Mouse (Mus musculus) midbrain, embryonic 16.5 days (tissue): ENCODE results near the gene Rrbp1. TPM values are rescaled to one million over a fixed set of nuclear protein-coding genes. Genes with fewer than 3 reads are reported as not detected.

Source experiments
- ATAC-seq: fragments of 200-750 bp; cut with Nextera tagmentation; 2 replicates; pipeline ENCODE4 v1.8.0; 2017; ENCODE audit warnings: moderate TSS enrichment
- H3K27ac ChIP-seq: fragments of 300-500 bp; sonication (generic); 2 replicates; pipeline ENCODE4 v1.5.1; 2014; ENCODE audit warnings: mild to moderate bottlenecking, low read length, mixed read lengths
- H3K27me3 ChIP-seq: fragments of 300-500 bp; sonication (generic); 2 replicates; pipeline ENCODE4 v1.6.1; 2014; ENCODE audit warnings: low read depth, low read length, mixed read lengths; ENCODE audit not compliant: control insufficient read depth, insufficient read depth
- H3K36me3 ChIP-seq: fragments of 300-500 bp; sonication (generic); 2 replicates; pipeline ENCODE4 v1.6.1; 2014; ENCODE audit warnings: mild to moderate bottlenecking, low read length, moderate library complexity, mixed read lengths; ENCODE audit not compliant: control insufficient read depth, insufficient read depth
- H3K4me1 ChIP-seq: fragments of 300-500 bp; sonication (generic); 2 replicates; pipeline ENCODE4 v1.6.1; 2014; ENCODE audit warnings: mild to moderate bottlenecking, low read length, mixed read lengths; ENCODE audit not compliant: control insufficient read depth, insufficient read depth
- H3K4me2 ChIP-seq: fragments of 300-500 bp; sonication (generic); 2 replicates; pipeline ENCODE4 v1.6.1; 2014; ENCODE audit warnings: mild to moderate bottlenecking, low read length, mixed read lengths
- H3K4me3 ChIP-seq: fragments of 300-500 bp; sonication (generic); 2 replicates; pipeline ENCODE4 v1.5.1; 2014; ENCODE audit warnings: low read depth, mild to moderate bottlenecking, low read length, moderate library complexity, mixed read lengths
- H3K9ac ChIP-seq: fragments of 300-500 bp; sonication (generic); 2 replicates; pipeline ENCODE4 v1.6.1; 2014; ENCODE audit warnings: low read depth, low read length, mixed read lengths
- H3K9me3 ChIP-seq: fragments of 300-500 bp; sonication (generic); replicated peaks from 2 replicates; pipeline ENCODE4 v1.6.1; 2014; ENCODE audit warnings: mild to moderate bottlenecking, low read length, mixed read lengths; ENCODE audit not compliant: control insufficient read depth, poor library complexity, severe bottlenecking
- WGBS: fragments of 180-500 bp; shearing (Covaris S2); extraction: QIAGEN DNeasy Blood & Tissue Kit; methylation state at CpG from one replicate; pipeline ENCODE4 v1.1.7; 2014; 5-methylcytosine and 5-hydroxymethylcytosine counted together
- polyA plus RNA-seq: library from polyadenylated mRNA; unstranded; fragments of >200 nt; fragmentation: Nextera tagmentation; extraction: Ambion mirVana; gene quantifications from 2 replicates; pipeline ENCODE4 v1.2.1, GENCODE M21; 2015

Rrbp1 gene
- polyA plus RNA-seq, 1 experiment from 2014 or later: 24.1 TPM

GRCm38 (mm10) chr2:143924085-143924484, 87.0 kb downstream of the Rrbp1 start:
- H3K9me3 ChIP-seq: no peaks in the 10 kb centered on the region
- no peaks in the 10 kb centered on the region for H3K27me3 ChIP-seq
- WGBS: 63% methylated on average over 7 of the region's 7 CpGs
- ATAC-seq: no peak
- H3K36me3 ChIP-seq: no peaks in the 10 kb centered on the region
- peaks cover 4% of the 10 kb centered on the region for H3K4me1 ChIP-seq
- no peak overlapping the region for H3K27ac ChIP-seq
- no peak overlapping the region for H3K4me3 ChIP-seq
- no peak overlapping the region for H3K4me2 ChIP-seq
- H3K9ac ChIP-seq: no peak overlapping the region

DNA sequence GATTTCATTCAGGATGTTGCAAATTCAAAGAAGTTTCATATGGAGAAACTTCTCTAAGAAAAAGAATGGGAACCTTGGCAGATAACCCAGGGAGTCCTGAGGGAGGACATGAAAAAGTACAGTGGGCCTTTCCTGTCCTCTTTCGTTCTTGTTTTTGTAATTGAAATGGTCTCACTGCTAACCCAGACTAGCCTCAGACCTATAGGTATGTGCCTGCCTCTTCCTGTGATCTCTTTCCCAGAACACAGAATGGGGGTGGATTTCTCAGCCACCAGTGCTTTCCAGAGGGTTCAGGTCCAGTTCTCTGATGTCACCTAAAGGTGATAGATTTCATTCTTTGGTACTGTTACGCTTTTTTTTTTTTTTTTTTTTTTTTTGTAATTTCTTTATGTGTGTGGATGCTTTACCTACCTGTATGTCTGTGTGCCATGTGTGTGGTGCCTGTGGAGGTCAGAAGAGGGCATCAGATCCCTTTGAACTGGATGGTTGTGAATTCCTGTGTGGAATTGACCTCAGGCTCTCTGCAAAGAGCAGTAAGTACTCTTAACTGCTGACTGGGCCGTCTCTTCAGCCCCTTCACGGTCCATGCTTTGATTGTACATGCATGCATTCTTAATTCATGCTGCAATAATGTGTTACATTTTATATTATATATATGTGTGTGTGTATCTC, 92.1 kb downstream of the Rrbp1 start:
- no peaks in the 10 kb centered on the region for H3K9me3 ChIP-seq
- no peak overlapping the region for H3K9ac ChIP-seq
- 61% methylated on average over 4 of the region's 4 CpGs for WGBS
- no peak overlapping the region for H3K4me3 ChIP-seq
- no peak overlapping the region for H3K27ac ChIP-seq
- H3K4me1 ChIP-seq: peaks cover 28% of the 10 kb centered on the region
- ATAC-seq: no peak
- no peaks in the 10 kb centered on the region for H3K36me3 ChIP-seq
- no peaks in the 10 kb centered on the region for H3K27me3 ChIP-seq
- H3K4me2 ChIP-seq: no peak overlapping the region

DNA sequence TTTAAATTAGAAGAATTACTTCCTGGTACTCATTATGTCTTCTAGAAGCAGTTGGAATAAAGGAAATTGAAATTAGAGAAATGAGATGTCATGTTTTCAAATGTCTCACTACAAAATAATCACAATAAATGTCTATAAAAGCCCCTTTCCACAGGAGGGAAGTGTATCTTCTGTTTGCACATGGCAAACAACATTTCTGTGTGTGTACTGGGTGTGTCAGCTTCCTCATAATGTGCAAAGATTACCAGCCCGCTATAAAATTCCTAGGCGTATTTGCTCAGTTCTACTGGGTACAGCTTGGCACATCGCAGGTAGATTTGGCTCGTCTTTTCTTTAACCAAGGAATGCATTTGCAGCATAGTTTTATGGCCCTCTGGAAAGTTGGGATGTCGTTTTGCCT, 93.4 kb downstream of the Rrbp1 start:
- H3K9me3 ChIP-seq: no peaks in the 10 kb centered on the region
- H3K4me2 ChIP-seq: peak overlapping the region; percentile 75
- no peak for ATAC-seq
- no peak overlapping the region for H3K27ac ChIP-seq
- no peak overlapping the region for H3K4me3 ChIP-seq
- peaks cover 28% of the 10 kb centered on the region for H3K4me1 ChIP-seq
- WGBS: 85% methylated on average over 5 of the region's 5 CpGs
- no peak overlapping the region for H3K9ac ChIP-seq
- H3K27me3 ChIP-seq: no peaks in the 10 kb centered on the region
- no peaks in the 10 kb centered on the region for H3K36me3 ChIP-seq

DNA sequence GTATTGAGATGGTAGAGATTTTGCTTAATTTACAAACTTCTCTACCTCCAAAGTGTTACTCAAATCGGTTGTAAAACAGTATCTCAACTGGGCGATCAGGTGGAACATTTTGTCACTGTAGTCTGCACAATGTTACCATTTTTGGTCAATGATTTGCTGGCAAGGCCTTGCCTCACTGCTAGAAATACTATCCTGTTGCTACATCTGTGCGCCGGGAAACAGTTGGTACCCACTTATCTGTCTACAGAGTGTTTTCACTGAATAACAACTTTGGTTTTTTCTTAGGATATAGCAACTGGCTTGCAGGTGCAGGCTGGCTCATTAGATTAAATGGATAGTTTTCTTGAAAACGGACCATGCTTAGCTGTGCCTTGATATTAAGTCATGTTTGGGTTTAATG, 94.8 kb downstream of the Rrbp1 start:
- Histone ChIP-seq H3K9me3 (no peaks in the 10 kb centered on the region), H3K4me1 (peaks cover 28% of the 10 kb centered on the region), H3K4me2 (peak overlapping the region; percentile 75), H3K27ac (peak overlapping the region; percentile 88; the same call in 1 of the 2 replicates), H3K36me3 (no peaks in the 10 kb centered on the region), H3K27me3 (no peaks in the 10 kb centered on the region), H3K4me3 (peak overlapping the region; percentile 65), H3K9ac (peak overlapping the region; percentile 75)
- no peak for ATAC-seq
- WGBS: 7% methylated on average over 5 of the region's 5 CpGs

GRCm38 (mm10) chr2:143915600-143916135, 95.4 kb downstream of the Rrbp1 start:
- no peaks in the 10 kb centered on the region for H3K36me3 ChIP-seq
- ATAC-seq: peak; percentile 57
- H3K9me3 ChIP-seq: no peaks in the 10 kb centered on the region
- no peaks in the 10 kb centered on the region for H3K27me3 ChIP-seq
- peaks cover 28% of the 10 kb centered on the region for H3K4me1 ChIP-seq
- WGBS: under 1% methylated on average over 32 of the region's 32 CpGs
- H3K4me2 ChIP-seq: peak overlapping the region; percentile 75
- H3K4me3 ChIP-seq: peak overlapping the region; percentile 65
- H3K27ac ChIP-seq: peak overlapping the region; percentile 88
- H3K9ac ChIP-seq: peak overlapping the region; percentile 75

DNA sequence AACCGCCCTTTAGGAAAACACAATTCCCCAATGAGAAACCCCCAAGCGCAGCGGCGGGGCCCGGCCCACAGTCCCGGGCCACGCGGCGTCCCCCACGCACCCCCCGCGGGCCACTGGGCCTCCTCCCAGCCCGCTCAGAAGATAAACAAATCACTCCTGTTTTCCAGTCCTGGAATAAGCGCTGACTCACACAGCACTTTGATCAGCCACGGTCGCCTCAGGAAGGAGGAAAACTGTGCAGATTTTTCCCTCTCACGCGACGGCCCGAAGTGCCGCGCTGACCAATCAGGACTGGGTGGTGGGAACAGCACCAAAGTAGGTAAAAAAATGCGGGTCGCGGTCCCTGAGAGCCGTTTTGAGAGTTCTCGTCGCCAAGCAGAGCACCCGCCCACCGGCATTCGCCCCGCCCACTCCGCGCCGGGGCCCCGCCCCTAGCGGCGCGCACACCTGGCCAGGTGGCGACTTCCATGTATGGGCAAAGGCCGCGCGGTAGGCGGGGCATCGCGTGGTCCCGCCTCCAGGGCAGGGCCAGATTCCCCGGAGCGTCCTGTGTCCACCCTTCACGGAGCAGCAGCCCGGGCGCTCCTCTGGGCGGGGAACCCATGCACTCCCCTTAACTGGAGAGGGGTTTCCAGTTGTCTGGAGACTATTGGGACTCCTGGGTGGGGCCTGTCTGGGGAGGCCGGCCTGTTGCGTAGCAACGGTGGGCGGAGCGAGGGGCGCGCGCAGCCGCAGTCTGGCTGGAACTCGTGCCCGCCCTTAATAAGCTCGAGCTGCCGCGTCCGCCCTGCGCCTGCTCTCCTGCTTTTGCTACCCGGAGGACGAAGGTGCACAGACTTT, 96.1 kb downstream of the Rrbp1 start, which contains the start of gene Dstn:
Gene Dstn, plus strand, starts transcription at position 561 of the 840 bp plus-strand sequence.
- peaks cover 25% of the 10 kb centered on the region for H3K4me1 ChIP-seq
- peak within 1 kb of the TSS; percentile 88 for H3K27ac ChIP-seq
- peak within 1 kb of the TSS; percentile 75 for H3K9ac ChIP-seq
- no peaks in the 10 kb centered on the region for H3K36me3 ChIP-seq
- no peaks in the 10 kb centered on the region for H3K27me3 ChIP-seq
- peak within 1 kb of the TSS; percentile 75 for H3K4me2 ChIP-seq
- H3K9me3 ChIP-seq: no peaks in the 10 kb centered on the region
- under 1% methylated on average over 70 of the region's 71 CpGs for WGBS
- peak within 1 kb of the TSS; percentile 65 for H3K4me3 ChIP-seq
- ATAC-seq: peak; percentile 97

GRCm38 (mm10) chr2:143914221-143914620, 96.8 kb downstream of the Rrbp1 start:
- ATAC-seq: no peak
- 4% methylated on average over 10 of the region's 10 CpGs for WGBS
- no peaks in the 10 kb centered on the region for H3K36me3 ChIP-seq
- H3K9me3 ChIP-seq: no peaks in the 10 kb centered on the region
- H3K4me2 ChIP-seq: peak overlapping the region; percentile 59
- peak overlapping the region; percentile 65 for H3K4me3 ChIP-seq
- no peaks in the 10 kb centered on the region for H3K27me3 ChIP-seq
- H3K27ac ChIP-seq: peak overlapping the region; percentile 88
- H3K9ac ChIP-seq: peak overlapping the region; percentile 75
- H3K4me1 ChIP-seq: peaks cover 24% of the 10 kb centered on the region

DNA sequence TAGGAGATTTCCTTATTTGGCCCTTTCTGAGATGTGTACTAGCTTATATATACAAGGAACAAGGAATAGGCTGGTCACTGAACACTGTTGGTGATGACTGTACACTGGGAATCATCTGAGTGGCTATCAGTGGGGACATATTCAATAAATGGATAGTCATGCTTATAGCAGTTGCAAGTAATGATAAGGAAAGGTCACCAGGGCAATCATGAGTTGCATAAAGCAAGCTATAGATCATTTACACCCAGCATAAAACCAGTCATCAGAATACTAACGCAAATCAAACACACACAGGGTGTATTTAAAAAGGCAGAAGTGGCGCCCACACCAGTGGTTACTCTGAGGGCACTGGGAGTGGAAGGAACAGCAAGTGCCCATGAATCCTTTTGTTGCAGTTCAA, 98.9 kb downstream of the Rrbp1 start:
- Histone ChIP-seq H3K27ac (no peak overlapping the region), H3K36me3 (no peaks in the 10 kb centered on the region), H3K4me1 (peaks cover 8% of the 10 kb centered on the region), H3K27me3 (no peaks in the 10 kb centered on the region), H3K4me3 (no peak overlapping the region), H3K9ac (no peak overlapping the region), H3K9me3 (no peaks in the 10 kb centered on the region), H3K4me2 (no peak overlapping the region)
- ATAC-seq: no peak
- 86% methylated on average over 2 of the region's 2 CpGs for WGBS

DNA sequence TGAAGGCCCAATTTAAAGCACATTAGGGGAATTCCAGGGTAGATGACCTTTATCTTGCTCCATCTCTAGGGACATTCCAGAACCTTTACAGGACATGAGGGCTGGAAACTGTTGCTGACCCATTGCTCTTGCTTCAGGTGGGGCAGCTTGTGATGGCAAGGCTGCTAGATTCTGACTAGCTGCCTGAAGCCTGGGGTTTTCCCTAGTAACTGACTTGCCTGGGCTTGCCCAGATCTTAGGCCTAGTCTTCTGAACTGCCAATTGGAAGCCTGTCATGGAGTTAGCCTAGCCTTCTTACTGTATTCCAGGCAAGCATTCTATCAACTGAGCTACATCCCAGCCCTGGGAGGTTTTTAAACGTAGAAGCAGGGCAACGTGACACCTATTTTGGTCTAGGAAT, 101.8 kb downstream of the Rrbp1 start:
- H3K9ac ChIP-seq: no peak overlapping the region
- no peaks in the 10 kb centered on the region for H3K36me3 ChIP-seq
- no peak overlapping the region for H3K4me2 ChIP-seq
- H3K9me3 ChIP-seq: no peaks in the 10 kb centered on the region
- H3K4me1 ChIP-seq: no peaks in the 10 kb centered on the region
- H3K27me3 ChIP-seq: no peaks in the 10 kb centered on the region
- H3K4me3 ChIP-seq: no peak overlapping the region
- 87% methylated on average over 2 of the region's 2 CpGs for WGBS
- ATAC-seq: no peak
- H3K27ac ChIP-seq: no peak overlapping the region
